Mouse (Mus musculus) lung, postnatal 0 days (tissue): ENCODE results near the gene Rnf216. TPM values are rescaled to one million over a fixed set of nuclear protein-coding genes. Genes with fewer than 3 reads are reported as not detected.
A peak's percentile ranks its signal among the peaks of the same experiment; 100 is the strongest.

Experiments
- ATAC-seq: fragments of 200-750 bp; cut with Nextera tagmentation; 2 replicates; pipeline ENCODE4 v1.8.0; 2017; ENCODE audit warnings: moderate library complexity
- DNase-seq: peaks from one replicate; pipeline ENCODE4 v3.0.0-alpha.2; 2016; ENCODE audit warnings: low spot score
- H3K27ac ChIP-seq: fragments of 300-500 bp; sonication (generic); 2 replicates; pipeline ENCODE4 v1.5.1; 2014; ENCODE audit warnings: antibody characterized with exemption, mild to moderate bottlenecking, low read length, mixed read lengths
- H3K27me3 ChIP-seq: fragments of 300-500 bp; sonication (generic); replicated peaks from 2 replicates; pipeline ENCODE4 v1.6.1; 2014; ENCODE audit warnings: low read length, mixed read lengths; ENCODE audit not compliant: insufficient read depth
- H3K36me3 ChIP-seq: fragments of 300-500 bp; sonication (generic); 2 replicates; pipeline ENCODE4 v1.6.1; 2014; ENCODE audit warnings: low read length, mixed read lengths; ENCODE audit not compliant: insufficient read depth
- H3K4me1 ChIP-seq: fragments of 300-500 bp; sonication (generic); 2 replicates; pipeline ENCODE4 v1.6.1; 2014; ENCODE audit warnings: antibody characterized with exemption, low read depth, low read length, mixed read lengths; ENCODE audit not compliant: insufficient read depth
- H3K4me2 ChIP-seq: fragments of 300-500 bp; sonication (generic); replicated peaks from 2 replicates; pipeline ENCODE4 v1.6.1; 2014; ENCODE audit warnings: low read depth, mild to moderate bottlenecking, low read length, moderate library complexity, mixed read lengths
- H3K4me3 ChIP-seq: fragments of 300-500 bp; sonication (generic); 2 replicates; pipeline ENCODE4 v1.5.1; 2014; ENCODE audit warnings: low read depth, low read length
- H3K9ac ChIP-seq: fragments of 300-500 bp; sonication (generic); replicated peaks from 2 replicates; pipeline ENCODE4 v1.6.1; 2014; ENCODE audit warnings: low read depth, mild to moderate bottlenecking
- H3K9me3 ChIP-seq: fragments of 300-500 bp; sonication (generic); 2 replicates; pipeline ENCODE4 v1.6.1; 2016; ENCODE audit warnings: low read length, mixed read lengths
- CTCF ChIP-seq: IDR thresholded peaks from 2 replicates; pipeline ENCODE4 v1.5.1; 2016; ENCODE audit warnings: antibody characterized with exemption, mild to moderate bottlenecking
- EP300 ChIP-seq: IDR thresholded peaks from 2 replicates; pipeline ENCODE4 v1.6.1; 2016; ENCODE audit warnings: antibody characterized with exemption, mild to moderate bottlenecking, control low read depth
- WGBS: fragments of 180-500 bp; shearing (Covaris S2); extraction: QIAGEN DNeasy Blood & Tissue Kit; methylation state at CpG from one replicate; pipeline ENCODE4 v1.1.7; 2014; 5-methylcytosine and 5-hydroxymethylcytosine counted together
- polyA plus RNA-seq: library from polyadenylated mRNA; unstranded; fragments of >200 nt; fragmentation: Nextera tagmentation; extraction: Ambion mirVana; gene quantifications from 2 replicates; pipeline ENCODE4 v1.2.1, GENCODE M21; 2015

The Rnf216 gene
- polyA plus RNA-seq, 1 experiment from 2014 or later, result 23.2 TPM

GRCm38 (mm10) chr5:142960775-142961271 is 152.0 kb downstream of the Rnf216 start:
- peak; percentile 21 for DNase-seq
- H3K27ac ChIP-seq, result peak overlapping the region; percentile 84
- WGBS, result 2% methylated on average over 57 of the region's 59 CpGs

GRCm38 (mm10) chr5:142959576-142960556 is 152.9 kb downstream of the Rnf216 start, which contains the start of gene Fscn1:
Gene Fscn1 (plus strand): TSS chr5:142960343.
- H3K4me1 ChIP-seq, result peaks cover 9% of the 10 kb centered on the region
- ATAC-seq, result peak; percentile 60
- H3K36me3 ChIP-seq, result no peaks in the 10 kb centered on the region
- peak within 1 kb of the TSS; percentile 63 for H3K4me3 ChIP-seq
- peak within 1 kb of the TSS; percentile 79 for H3K4me2 ChIP-seq
- TF ChIP-seq EP300 (no peak), CTCF (peak; percentile 63)
- DNase-seq, result peak; percentile 87
- peak within 1 kb of the TSS; percentile 74 for H3K9ac ChIP-seq
- H3K9me3 ChIP-seq, result no peaks in the 10 kb centered on the region
- no peaks in the 10 kb centered on the region for H3K27me3 ChIP-seq
- H3K27ac ChIP-seq, result peak within 1 kb of the TSS; percentile 84
- 10% methylated on average over 43 of the region's 44 CpGs for WGBS

More at GRCm38 (mm10) chr5:142960775-142961271, 152.0 kb downstream of the Rnf216 start:
- Histone ChIP-seq H3K9ac (peak overlapping the region; percentile 74), H3K36me3 (no peaks in the 10 kb centered on the region), H3K9me3 (no peaks in the 10 kb centered on the region), H3K4me2 (peak overlapping the region; percentile 79), H3K27me3 (no peaks in the 10 kb centered on the region), H3K4me3 (peak overlapping the region; percentile 63), H3K4me1 (peaks cover 9% of the 10 kb centered on the region)
- no peak for ATAC-seq
- no peak for TF ChIP-seq CTCF
- TF ChIP-seq EP300, result no peak

- no peak overlapping the region for H3K9ac ChIP-seq
- TF ChIP-seq CTCF (no peak), EP300 (0 out of 2 replicates have a peak, but pooled peaks have one; percentile 33)
- 89% methylated on average over 4 of the region's 4 CpGs for WGBS
- no peak overlapping the region for H3K27ac ChIP-seq
- H3K27me3 ChIP-seq, result no peaks in the 10 kb centered on the region
- ATAC-seq (no peak), DNase-seq (no peak)
- H3K9me3 ChIP-seq, result no peaks in the 10 kb centered on the region
- H3K4me3 ChIP-seq, result no peak overlapping the region
- peaks cover 9% of the 10 kb centered on the region; the same call in 1 of the 2 replicates for H3K4me1 ChIP-seq
- H3K36me3 ChIP-seq, result no peaks in the 10 kb centered on the region
- no peak overlapping the region for H3K4me2 ChIP-seq
Observed at GRCm38 (mm10) chr5:142959156-142959555, 153.6 kb downstream of the Rnf216 start.

GRCm38 (mm10) chr5:142958464-142958863 is 154.3 kb downstream of the Rnf216 start:
- TF ChIP-seq CTCF (no peak), EP300 (no peak)
- WGBS, result 95% methylated on average over 14 of the region's 14 CpGs

GRCm38 (mm10) chr5:142956956-142957703 is 155.7 kb downstream of the Rnf216 start:
- no peak overlapping the region for H3K4me3 ChIP-seq
- no peak for DNase-seq
- H3K4me1 ChIP-seq, result no peaks in the 10 kb centered on the region
- H3K27ac ChIP-seq, result no peak overlapping the region
- no peaks in the 10 kb centered on the region for H3K36me3 ChIP-seq
- H3K4me2 ChIP-seq, result no peak overlapping the region
- no peak overlapping the region for H3K9ac ChIP-seq
- H3K9me3 ChIP-seq, result no peaks in the 10 kb centered on the region
- TF ChIP-seq CTCF (no peak), EP300 (no peak)
- 66% methylated on average over 6 of the region's 6 CpGs for WGBS
- no peaks in the 10 kb centered on the region for H3K27me3 ChIP-seq
- ATAC-seq, result no peak

More at GRCm38 (mm10) chr5:142958464-142958863, 154.3 kb downstream of the Rnf216 start:
- no peaks in the 10 kb centered on the region for H3K36me3 ChIP-seq
- H3K27ac ChIP-seq, result no peak overlapping the region
- no peaks in the 10 kb centered on the region for H3K27me3 ChIP-seq
- H3K4me2 ChIP-seq, result no peak overlapping the region
- H3K9ac ChIP-seq, result no peak overlapping the region
- peaks cover 4% of the 10 kb centered on the region; the same call in 1 of the 2 replicates for H3K4me1 ChIP-seq
- ATAC-seq, result no peak
- H3K4me3 ChIP-seq, result no peak overlapping the region
- DNase-seq, result no peak
- H3K9me3 ChIP-seq, result no peaks in the 10 kb centered on the region

GRCm38 (mm10) chr5:142953641-142954040 is 159.2 kb downstream of the Rnf216 start:
- WGBS, result 73% methylated on average over 3 of the region's 3 CpGs
- Histone ChIP-seq H3K36me3 (no peaks in the 10 kb centered on the region), H3K4me3 (no peak overlapping the region), H3K27me3 (no peaks in the 10 kb centered on the region), H3K9me3 (no peaks in the 10 kb centered on the region), H3K4me2 (no peak overlapping the region), H3K9ac (no peak overlapping the region), H3K4me1 (no peaks in the 10 kb centered on the region), H3K27ac (no peak overlapping the region)
- TF ChIP-seq CTCF, result no peak
- TF ChIP-seq EP300, result no peak
- DNase-seq (no peak), ATAC-seq (no peak)
